Mouse (Mus musculus) midbrain, postnatal 0 days (tissue): ENCODE data around the gene Fgfrl1. TPM values are rescaled to one million over a fixed set of nuclear protein-coding genes. Genes with fewer than 3 reads are reported as not detected.
A peak's percentile ranks its signal among the peaks of the same experiment; 100 is the strongest.

Experiments
- ATAC-seq: fragments of 200-750 bp; cut with Nextera tagmentation; 2 replicates; pipeline ENCODE4 v1.8.0; 2017; ENCODE audit warnings: moderate number of reproducible peaks, mild to moderate bottlenecking, moderate TSS enrichment, moderate library complexity; ENCODE audit not compliant: low FRiP score
- DNase-seq: peaks from one replicate; pipeline ENCODE4 v3.0.0-alpha.2; 2015; ENCODE audit warnings: low spot score
- H3K27ac ChIP-seq: fragments of 300-500 bp; sonication (generic); 2 replicates; pipeline ENCODE4 v1.5.1; 2014; ENCODE audit warnings: low read depth, mild to moderate bottlenecking, low read length, mixed read lengths
- H3K27me3 ChIP-seq: fragments of 300-500 bp; sonication (generic); 2 replicates; pipeline ENCODE4 v1.6.1; 2014; ENCODE audit warnings: low read length, control low read depth, mixed read lengths; ENCODE audit not compliant: insufficient read depth
- H3K36me3 ChIP-seq: fragments of 300-500 bp; sonication (generic); 2 replicates; pipeline ENCODE4 v1.6.1; 2014; ENCODE audit warnings: low read length, control low read depth, mixed read lengths; ENCODE audit not compliant: insufficient read depth
- H3K4me1 ChIP-seq: fragments of 300-500 bp; sonication (generic); 2 replicates; pipeline ENCODE4 v1.6.1; 2014; ENCODE audit warnings: mild to moderate bottlenecking, control low read depth, antibody characterized with exemption, low read length, mixed read lengths; ENCODE audit not compliant: insufficient read depth
- H3K4me2 ChIP-seq: fragments of 300-500 bp; sonication (generic); 2 replicates; pipeline ENCODE4 v1.6.1; 2014; ENCODE audit warnings: low read depth, mild to moderate bottlenecking, low read length, mixed read lengths; ENCODE audit not compliant: poor library complexity, severe bottlenecking
- H3K4me3 ChIP-seq: fragments of 300-500 bp; sonication (generic); 2 replicates; pipeline ENCODE4 v1.5.1; 2014; ENCODE audit warnings: low read depth, mild to moderate bottlenecking, low read length, moderate library complexity
- H3K9ac ChIP-seq: fragments of 300-500 bp; sonication (generic); replicated peaks from 2 replicates; pipeline ENCODE4 v1.6.1; 2014; ENCODE audit warnings: mild to moderate bottlenecking, low read length, moderate library complexity, mixed read lengths; ENCODE audit not compliant: poor library complexity, severe bottlenecking
- H3K9me3 ChIP-seq: fragments of 300-500 bp; sonication (generic); 2 replicates; pipeline ENCODE4 v1.6.1; 2016; ENCODE audit warnings: low read length, control low read depth
- CTCF ChIP-seq: IDR thresholded peaks from 2 replicates; pipeline ENCODE4 v1.5.1; 2016; ENCODE audit warnings: antibody characterized with exemption, mild to moderate bottlenecking
- WGBS: fragments of 180-500 bp; shearing (Covaris S2); extraction: QIAGEN DNeasy Blood & Tissue Kit; methylation state at CpG from one replicate; pipeline ENCODE4 v1.1.7; 2014; 5-methylcytosine and 5-hydroxymethylcytosine counted together
- polyA plus RNA-seq: library from polyadenylated mRNA; unstranded; fragments of >200 nt; fragmentation: Nextera tagmentation; extraction: Ambion mirVana; gene quantifications from 2 replicates; pipeline ENCODE4 v1.2.1, GENCODE M21; 2015
- total RNA-seq: library from RNA; depleted of rRNA; stranded (reverse); fragments of >200 nt; gene quantifications from 2 replicates; pipeline ENCODE4 v1.2.3, GENCODE M21; 2014

The Fgfrl1 gene
- total and polyA plus RNA-seq, 2 experiments from 2014 or later, result 5.7 to 20.4 TPM

- H3K4me3 ChIP-seq, result no peak overlapping the region
Measured at GRCm38 (mm10) chr5:108648937-108649576, 43.1 kb upstream of the Fgfrl1 start.

GRCm38 (mm10) chr5:108650341-108650740, 41.8 kb upstream of the Fgfrl1 start:
- H3K9me3 ChIP-seq, result no peaks in the 10 kb centered on the region
- ATAC-seq (no peak), DNase-seq (no peak)
- H3K4me2 ChIP-seq, result no peak overlapping the region
- H3K4me1 ChIP-seq, result no peaks in the 10 kb centered on the region
- no peak overlapping the region for H3K4me3 ChIP-seq
- H3K27me3 ChIP-seq, result no peaks in the 10 kb centered on the region
- no peak overlapping the region for H3K9ac ChIP-seq
- H3K36me3 ChIP-seq, result peaks cover 66% of the 10 kb centered on the region
- no peak overlapping the region for H3K27ac ChIP-seq
- WGBS, result 96% methylated on average over 7 of the region's 7 CpGs
- no peak for TF ChIP-seq CTCF

More at GRCm38 (mm10) chr5:108648937-108649576, 43.1 kb upstream of the Fgfrl1 start:
- H3K9ac ChIP-seq, result no peak overlapping the region
- peaks cover 57% of the 10 kb centered on the region for H3K36me3 ChIP-seq
- ATAC-seq, result no peak
- no peaks in the 10 kb centered on the region for H3K4me1 ChIP-seq
- TF ChIP-seq CTCF, result no peak
- 93% methylated on average over 11 of the region's 11 CpGs for WGBS
- no peak for DNase-seq
- H3K27me3 ChIP-seq, result no peaks in the 10 kb centered on the region
- no peak overlapping the region for H3K4me2 ChIP-seq
- no peaks in the 10 kb centered on the region for H3K9me3 ChIP-seq
- no peak overlapping the region for H3K27ac ChIP-seq

- H3K27ac ChIP-seq, result no peak overlapping the region
- H3K4me1 ChIP-seq, result no peaks in the 10 kb centered on the region
- 83% methylated on average over 5 of the region's 5 CpGs for WGBS
- no peaks in the 10 kb centered on the region for H3K9me3 ChIP-seq
- H3K27me3 ChIP-seq, result no peaks in the 10 kb centered on the region
- peaks cover 68% of the 10 kb centered on the region for H3K36me3 ChIP-seq
- no peak for TF ChIP-seq CTCF
- H3K4me2 ChIP-seq, result no peak overlapping the region
- no peak overlapping the region for H3K4me3 ChIP-seq
- ATAC-seq, result no peak
- no peak overlapping the region for H3K9ac ChIP-seq
- no peak for DNase-seq
Measured at GRCm38 (mm10) chr5:108651136-108651720, 41.0 kb upstream of the Fgfrl1 start.

DNA sequence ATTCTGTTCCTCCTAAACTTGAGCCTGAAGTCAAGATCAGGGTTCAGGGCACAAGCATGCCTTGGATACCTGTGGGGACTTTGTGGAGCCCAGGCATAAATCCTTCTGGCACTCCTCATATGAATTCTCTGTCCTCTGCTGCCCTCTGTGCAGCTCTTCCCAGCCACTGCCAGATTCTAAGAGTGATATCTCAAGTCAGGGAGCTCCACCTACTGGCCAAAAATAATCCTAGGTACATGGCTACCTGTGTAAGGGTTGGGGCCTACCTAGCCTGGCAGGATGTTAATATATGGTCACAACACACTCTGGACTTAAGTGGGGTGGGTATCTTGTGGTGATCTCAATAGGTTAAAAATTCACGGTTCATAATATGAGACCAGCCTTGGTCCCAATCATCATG, 40.4 kb upstream of the Fgfrl1 start:
- TF ChIP-seq CTCF, result peak; percentile 90
- Histone ChIP-seq H3K9me3 (no peaks in the 10 kb centered on the region), H3K27ac (no peak overlapping the region), H3K4me2 (no peak overlapping the region), H3K4me1 (no peaks in the 10 kb centered on the region), H3K9ac (no peak overlapping the region), H3K27me3 (no peaks in the 10 kb centered on the region), H3K4me3 (no peak overlapping the region), H3K36me3 (peaks cover 72% of the 10 kb centered on the region)
- peak; percentile 84 for DNase-seq
- peak; percentile 55; the same call in 1 of the 2 replicates for ATAC-seq
- 76% methylated on average over 1 of the region's 1 CpGs for WGBS

DNA sequence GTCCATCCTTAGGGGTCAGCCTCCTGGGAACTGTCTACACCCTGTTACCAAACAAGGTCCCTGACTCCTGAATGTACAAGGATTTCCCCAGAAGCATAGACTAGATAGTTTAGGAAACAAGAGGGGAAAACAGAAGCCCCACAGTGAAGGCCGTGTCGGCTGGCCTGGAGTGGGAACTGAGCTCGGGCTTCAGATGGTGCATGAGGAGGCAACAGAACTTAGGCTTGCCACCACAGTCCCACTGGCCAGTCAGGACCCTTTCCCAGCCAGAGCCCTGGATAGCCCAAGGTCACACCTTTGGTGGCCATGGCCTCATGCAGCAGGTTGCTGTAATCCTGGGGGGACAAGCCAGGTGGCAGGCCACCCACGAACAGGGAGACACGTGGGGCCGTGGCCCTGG, 38.8 kb upstream of the Fgfrl1 start:
- H3K4me3 ChIP-seq, result no peak overlapping the region
- H3K4me2 ChIP-seq, result no peak overlapping the region
- H3K9me3 ChIP-seq, result no peaks in the 10 kb centered on the region
- peaks cover 78% of the 10 kb centered on the region for H3K36me3 ChIP-seq
- H3K4me1 ChIP-seq, result no peaks in the 10 kb centered on the region; the same call in 1 of the 2 replicates
- no peak overlapping the region for H3K27ac ChIP-seq
- WGBS, result 90% methylated on average over 6 of the region's 6 CpGs
- H3K27me3 ChIP-seq, result no peaks in the 10 kb centered on the region
- DNase-seq (no peak), ATAC-seq (no peak)
- H3K9ac ChIP-seq, result no peak overlapping the region
- no peak for TF ChIP-seq CTCF

DNA sequence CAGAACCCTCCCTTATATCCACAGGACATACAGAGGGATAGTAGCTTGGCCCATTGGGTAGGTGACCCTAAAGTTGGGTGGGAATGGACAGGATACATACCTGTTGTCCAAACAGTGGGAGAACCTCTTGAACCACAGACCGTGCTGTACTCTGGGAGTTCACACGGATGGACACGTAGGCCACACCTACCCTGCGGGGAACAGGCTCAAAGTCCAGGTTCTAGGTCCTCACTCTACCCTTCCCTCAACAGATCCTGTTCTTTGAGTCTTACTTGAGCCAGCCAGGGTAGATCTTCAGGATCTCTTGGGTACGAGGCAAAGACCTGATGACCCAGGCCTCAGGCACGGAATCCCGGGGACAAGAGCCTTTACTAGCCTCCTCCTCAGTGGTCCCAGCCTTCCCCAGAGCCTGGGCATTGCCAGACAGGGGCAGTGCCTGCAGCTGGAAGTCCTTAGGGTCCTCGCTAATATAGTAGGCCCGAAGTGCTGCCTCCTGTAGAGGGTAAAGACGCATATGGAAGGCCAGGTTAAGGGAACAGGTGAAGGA, 37.7 kb upstream of the Fgfrl1 start:
- WGBS, result 96% methylated on average over 10 of the region's 10 CpGs
- no peak for TF ChIP-seq CTCF
- no peak for ATAC-seq
- no peaks in the 10 kb centered on the region for H3K9me3 ChIP-seq
- no peaks in the 10 kb centered on the region for H3K27me3 ChIP-seq
- H3K4me3 ChIP-seq, result no peak overlapping the region
- H3K4me2 ChIP-seq, result no peak overlapping the region
- no peak overlapping the region for H3K27ac ChIP-seq
- no peak for DNase-seq
- peaks cover 2% of the 10 kb centered on the region; the same call in 1 of the 2 replicates for H3K4me1 ChIP-seq
- H3K36me3 ChIP-seq, result peaks cover 69% of the 10 kb centered on the region
- H3K9ac ChIP-seq, result no peak overlapping the region
